Mouse (Mus musculus) macrophage (primary cell): ENCODE measurements around the gene Zfp422. TPM values are rescaled to one million over a fixed set of nuclear protein-coding genes. Genes with fewer than 3 reads are reported as not detected.
"Not testable (repeated sequence)": the region's sequence is repeated elsewhere in the genome, so short reads cannot be mapped to it uniquely, and the experiment has no call there.

Experiments
- H3K27ac ChIP-seq: fragments of 350-480 bp; formaldehyde crosslinking; 2 replicates; pipeline ENCODE4 v1.9.0; 2021
- H3K36me3 ChIP-seq: fragments of 350-480 bp; formaldehyde crosslinking; 2 replicates; pipeline ENCODE4 v1.9.0; 2021; ENCODE audit errors: inconsistent target
- H3K4me3 ChIP-seq: fragments of 350-480 bp; formaldehyde crosslinking; 2 replicates; pipeline ENCODE4 v1.9.0; 2021; ENCODE audit errors: inconsistent target
- H3K79me2 ChIP-seq: fragments of 350-480 bp; formaldehyde crosslinking; 2 replicates; pipeline ENCODE4 v1.9.0; 2021; ENCODE audit errors: inconsistent target
- WGBS: methylation state at CpG from one replicate; pipeline ENCODE4 v1.1.7; 2026; ENCODE audit warnings: inconsistent platforms; ENCODE audit not compliant: missing documents; 5-methylcytosine and 5-hydroxymethylcytosine counted together
- polyA plus RNA-seq: library from polyadenylated mRNA; stranded (reverse); fragments of 250-400 nt; gene quantifications from 3 replicates; pipeline ENCODE4 v1.2.4, GENCODE M21; 2018; ENCODE audit warnings: inconsistent platforms

Zfp422 gene
- polyA plus RNA-seq, 1 experiment from 2014 or later, result 18.3 TPM

DNA sequence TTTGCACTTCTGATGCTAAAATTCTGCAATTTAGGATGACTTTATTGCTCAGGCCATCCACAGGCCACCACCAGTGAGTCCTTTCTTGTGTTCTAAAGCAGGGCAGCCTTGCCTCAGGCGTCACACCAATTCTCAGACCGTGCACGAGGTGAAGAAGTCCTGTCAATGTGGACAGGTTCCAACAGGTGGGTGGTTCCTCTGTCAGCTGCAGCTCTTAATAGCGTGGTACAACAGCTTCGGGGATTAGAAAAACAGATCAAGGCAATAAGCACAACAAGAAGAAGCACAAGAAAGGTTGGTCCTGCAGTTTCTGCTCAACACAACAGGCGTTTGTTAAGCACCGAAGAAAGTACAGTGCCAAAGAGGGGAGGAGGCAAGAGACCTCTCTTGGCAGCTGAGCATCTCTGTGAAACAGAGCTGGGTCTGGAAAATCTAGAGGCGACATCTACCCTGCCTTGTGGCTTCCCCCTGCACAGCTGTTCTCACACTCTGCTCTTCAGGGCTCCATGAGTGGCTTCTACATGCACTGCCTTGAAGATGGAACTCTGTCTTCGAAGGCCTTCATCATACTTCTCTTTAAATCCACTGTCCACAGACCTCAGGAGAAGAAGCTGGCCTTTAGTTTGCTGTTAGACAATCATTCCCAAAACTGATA lies 7.9 kb upstream of the Zfp422 start:
- peaks cover 77% of the 10 kb centered on the region for H3K36me3 ChIP-seq
- no peaks in the 10 kb centered on the region for H3K79me2 ChIP-seq
- H3K4me3 ChIP-seq, result no peak overlapping the region
- no peak overlapping the region for H3K27ac ChIP-seq
- whole genome bisulfite sequencing, result 70% methylated on average over 9 of the region's 9 CpGs

DNA sequence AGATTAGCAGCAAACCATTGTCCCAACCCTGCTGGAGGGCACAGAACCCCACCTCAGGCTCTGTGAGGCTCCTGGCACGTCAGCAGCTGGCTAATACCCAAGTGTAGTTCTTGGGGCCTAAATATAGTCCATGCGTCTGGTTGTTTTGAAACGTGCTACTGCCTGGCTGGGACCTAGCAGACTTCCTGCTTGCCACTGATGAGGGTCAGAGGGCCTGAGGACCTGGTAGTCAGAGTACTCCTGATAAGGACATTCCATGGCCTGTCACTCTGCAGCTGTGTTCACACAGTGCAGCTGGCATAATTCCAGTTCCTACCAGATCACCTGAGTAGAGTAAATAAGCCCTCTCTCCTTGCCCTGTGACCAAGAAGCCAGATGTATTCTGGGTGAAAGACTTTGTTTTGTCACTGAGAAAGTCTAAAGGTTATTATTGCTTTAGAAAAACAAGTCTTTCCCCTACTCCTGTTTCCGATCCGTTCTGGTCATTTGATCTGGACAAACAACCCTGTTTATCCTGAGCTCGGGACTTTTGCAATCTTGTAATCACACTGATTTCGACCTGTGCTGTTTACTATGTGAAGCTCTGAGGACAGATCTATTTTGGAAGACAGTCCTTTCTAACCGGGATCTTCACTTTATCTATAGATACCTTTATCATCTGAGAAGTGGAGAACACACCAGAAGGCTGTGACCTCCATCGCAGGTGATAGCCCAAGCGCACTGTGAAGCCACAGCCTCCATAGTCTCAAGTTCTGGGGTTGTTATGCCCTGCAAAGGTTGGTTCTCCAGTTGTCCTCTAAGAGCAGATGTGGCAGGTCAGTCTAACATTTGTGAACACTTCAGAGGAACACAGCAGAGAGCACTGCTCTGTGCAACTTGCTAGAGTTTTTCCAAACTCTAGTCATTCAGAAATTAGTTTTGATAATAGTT lies 6.7 kb upstream of the Zfp422 start:
- Histone ChIP-seq H3K36me3 (peaks cover 65% of the 10 kb centered on the region), H3K27ac (no peak overlapping the region), H3K79me2 (no peaks in the 10 kb centered on the region), H3K4me3 (no peak overlapping the region)
- WGBS, result 58% methylated on average over 10 of the region's 10 CpGs

DNA sequence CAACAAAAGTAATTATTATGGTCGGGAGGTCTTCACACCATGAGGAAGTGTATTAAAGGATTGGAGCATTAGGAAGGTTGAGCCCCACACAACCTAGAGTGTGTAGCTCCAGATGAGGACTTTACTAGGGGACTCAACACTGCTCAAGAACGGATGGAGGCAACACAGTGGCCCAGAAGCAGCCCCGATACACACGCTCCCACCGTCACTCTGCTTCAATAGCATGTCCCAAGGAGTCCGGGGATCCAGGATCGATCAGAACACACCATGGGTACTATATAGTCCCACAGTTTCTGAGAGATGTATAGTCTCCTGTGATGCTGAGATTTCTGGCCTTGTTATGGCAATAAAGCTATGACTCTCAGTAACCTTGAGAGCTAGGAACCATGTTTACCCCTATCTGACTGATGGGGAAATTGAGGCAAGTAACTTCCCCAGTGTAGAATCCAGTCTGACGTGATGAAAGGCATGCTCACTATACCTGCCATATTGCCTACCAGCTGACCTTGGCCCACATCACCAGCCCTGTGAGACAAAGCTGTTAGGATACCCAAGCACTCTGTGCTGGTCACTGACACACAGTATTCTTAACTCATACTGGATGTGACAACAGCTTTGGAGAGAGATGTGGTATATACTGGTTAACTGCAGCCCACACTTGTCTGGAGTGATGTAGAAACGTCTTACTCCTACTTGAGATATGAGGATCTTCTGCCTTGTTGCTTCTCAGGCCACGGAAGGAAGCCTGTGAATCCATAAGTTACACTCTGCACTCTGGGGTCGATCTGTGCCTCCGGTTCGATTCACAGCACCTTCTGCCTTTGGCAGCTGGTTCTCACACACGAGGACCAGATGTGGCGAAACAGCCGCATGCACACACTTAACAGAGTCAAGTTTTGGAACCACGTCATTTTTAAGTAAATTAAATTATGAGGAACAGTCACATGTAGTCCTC lies 5.2 kb upstream of the Zfp422 start:
- Histone ChIP-seq H3K79me2 (no peaks in the 10 kb centered on the region), H3K36me3 (peaks cover 50% of the 10 kb centered on the region), H3K4me3 (no peak overlapping the region), H3K27ac (no peak overlapping the region)
- WGBS, result 94% methylated on average over 17 of the region's 17 CpGs

DNA sequence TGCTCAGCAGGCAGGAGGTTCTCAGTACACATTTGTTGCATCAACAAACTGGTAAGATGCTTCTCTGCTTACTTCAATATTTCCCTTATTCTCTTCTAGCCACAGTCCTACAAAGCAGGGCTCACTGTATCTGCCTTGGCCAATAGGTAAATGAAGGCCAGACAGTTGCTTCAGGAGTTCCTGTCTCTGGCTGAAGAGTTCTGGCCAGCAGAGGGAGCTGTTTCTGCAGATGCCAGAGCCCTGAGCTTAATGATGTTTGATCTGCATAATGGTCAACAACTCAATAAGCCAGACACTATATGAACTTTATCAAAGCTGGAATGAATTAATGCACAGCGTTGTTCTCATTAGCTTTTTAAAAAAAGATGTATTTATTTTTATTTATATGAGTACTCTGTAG lies 3.3 kb upstream of the Zfp422 start:
- H3K79me2 ChIP-seq, result peaks cover 12% of the 10 kb centered on the region; the same call in 1 of the 2 replicates
- 53% methylated on average over 1 of the region's 1 CpGs for WGBS
- H3K36me3 ChIP-seq, result peaks cover 31% of the 10 kb centered on the region

DNA sequence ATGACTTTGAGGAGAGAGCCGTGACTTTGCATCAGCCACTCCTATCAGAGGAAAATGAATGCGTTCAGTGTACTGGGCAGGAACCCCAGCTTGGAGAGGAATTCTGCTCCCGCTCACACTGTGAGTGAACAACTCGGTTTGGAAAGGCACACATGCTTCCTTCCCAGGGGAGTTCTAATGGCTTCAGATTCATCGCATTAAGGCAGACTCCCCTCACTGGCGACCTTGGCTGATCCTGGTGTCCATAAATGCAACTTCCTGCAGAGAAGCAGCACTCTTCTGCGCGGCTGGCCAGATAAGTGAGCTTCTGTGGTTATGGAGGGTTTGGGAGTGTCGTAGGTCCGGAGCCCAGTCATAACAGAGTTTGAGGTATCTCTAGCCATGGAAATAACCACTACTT lies 967 bp upstream of the Zfp422 start:
- Histone ChIP-seq H3K4me3 (no peak overlapping the region), H3K27ac (no peak overlapping the region), H3K79me2 (peaks cover 12% of the 10 kb centered on the region; the same call in 1 of the 2 replicates), H3K36me3 (peaks cover 9% of the 10 kb centered on the region)
- WGBS, result 88% methylated on average over 10 of the region's 10 CpGs

More for the DNA sequence above, 3.3 kb upstream of the Zfp422 start:
- Histone ChIP-seq H3K27ac (no peak overlapping the region), H3K4me3 (no peak overlapping the region)

DNA sequence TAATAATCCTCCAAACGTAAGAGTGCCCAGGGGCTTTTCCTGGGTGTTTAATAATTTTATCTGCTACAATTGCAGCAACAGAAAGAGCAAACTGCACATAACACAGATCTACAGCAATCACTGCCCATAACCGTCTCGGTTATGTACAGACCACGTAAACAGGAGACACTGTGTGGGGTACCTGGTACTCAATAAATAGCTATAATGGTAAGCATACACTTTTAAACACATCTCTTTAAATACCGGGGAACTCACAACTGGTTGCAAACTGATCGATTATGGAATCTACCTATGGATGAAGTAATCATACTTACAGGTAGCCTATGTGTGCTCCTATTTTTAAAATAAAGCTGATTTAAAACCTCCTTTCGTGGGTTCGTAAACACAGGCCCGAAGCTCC lies 704 bp downstream of the Zfp422 start:
- 16% methylated on average over 9 of the region's 9 CpGs for WGBS
- peak overlapping the region; percentile 35 for H3K27ac ChIP-seq
- H3K4me3 ChIP-seq, result peak overlapping the region; percentile 74
- no peaks in the 10 kb centered on the region for H3K36me3 ChIP-seq
- peaks cover 12% of the 10 kb centered on the region; the same call in 1 of the 2 replicates for H3K79me2 ChIP-seq

DNA sequence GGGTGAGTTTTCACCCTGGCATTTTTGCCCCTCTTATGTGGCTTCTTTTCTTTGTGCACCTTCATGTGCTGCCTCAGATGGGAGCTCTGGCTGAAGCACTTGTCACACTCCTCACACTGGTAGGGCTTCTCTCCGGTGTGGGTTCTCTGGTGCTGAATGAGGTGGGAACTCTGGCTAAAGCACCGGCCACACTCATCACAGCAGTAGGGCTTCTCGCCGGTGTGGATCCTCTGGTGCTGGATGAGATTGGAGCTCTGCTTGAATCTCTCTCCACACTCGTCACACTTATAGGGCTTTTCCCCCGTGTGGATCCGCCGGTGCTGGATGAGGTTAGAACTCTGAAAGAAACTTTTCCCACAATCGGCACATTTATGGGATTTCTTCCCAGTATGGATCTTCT lies 2.4 kb downstream of the Zfp422 start:
- 96% methylated on average over 4 of the region's 9 CpGs for WGBS
- H3K27ac ChIP-seq, H3K4me3 ChIP-seq, H3K36me3 ChIP-seq: not testable (repeated sequence)
- H3K79me2 ChIP-seq, result peaks cover 12% of the 10 kb centered on the region; the same call in 1 of the 2 replicates

DNA sequence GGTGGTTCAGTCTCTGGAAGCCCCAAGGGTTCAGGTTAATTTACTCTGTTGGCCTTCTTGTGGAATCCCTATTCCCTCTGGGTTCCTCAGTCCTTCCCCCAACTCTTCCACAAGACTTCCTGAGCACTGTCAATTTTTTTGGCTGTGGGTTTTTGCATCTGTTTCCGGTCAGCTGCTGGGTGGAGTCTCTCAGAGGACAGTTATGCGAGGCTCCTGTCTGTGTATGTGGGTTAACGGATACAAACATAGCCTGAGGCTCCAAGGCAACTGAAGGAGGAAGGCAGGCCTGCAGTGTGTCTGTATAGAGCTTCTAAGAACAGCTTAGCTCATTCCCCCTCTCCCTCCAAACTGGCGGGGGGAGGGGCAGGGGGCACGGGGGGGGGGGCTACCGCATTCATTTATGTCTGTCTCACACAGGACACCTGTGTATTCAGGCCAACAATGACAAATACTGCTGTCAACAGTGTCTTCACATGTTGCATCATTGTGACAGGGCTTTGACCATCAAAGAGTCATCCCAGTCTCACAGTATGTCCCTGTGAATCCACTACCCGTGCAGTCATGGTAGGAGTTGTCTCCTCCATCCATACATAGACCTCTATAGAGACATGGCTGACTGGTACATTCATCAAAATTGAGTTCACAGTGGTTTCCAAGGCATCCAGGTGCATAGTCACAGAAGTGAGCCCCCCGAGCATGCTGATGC lies 7.3 kb downstream of the Zfp422 start:
- Histone ChIP-seq H3K27ac (peak overlapping the region; percentile 50), H3K36me3 (no peaks in the 10 kb centered on the region), H3K4me3 (no peak overlapping the region), H3K79me2 (no peaks in the 10 kb centered on the region)
- WGBS, result 23% methylated on average over 8 of the region's 8 CpGs

DNA sequence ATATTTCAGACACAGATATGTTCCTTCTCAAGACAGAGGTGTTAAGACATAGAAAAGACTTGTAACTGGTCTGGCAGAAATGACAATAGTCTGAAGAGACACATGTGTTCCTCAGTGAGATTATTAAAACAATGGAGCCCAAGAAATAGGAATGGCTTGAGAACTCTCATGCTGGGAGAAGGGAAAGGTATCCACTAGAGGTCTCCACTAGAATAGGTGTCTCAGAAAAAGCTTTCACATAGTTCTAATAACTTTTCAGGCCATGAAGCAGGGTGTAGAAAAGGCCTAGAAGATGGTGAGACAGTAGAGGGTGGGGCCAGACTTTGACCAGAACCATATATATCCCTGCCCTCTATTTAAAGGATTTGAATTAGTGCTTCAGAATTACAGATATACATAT lies 10.7 kb downstream of the Zfp422 start:
- Histone ChIP-seq H3K27ac (no peak overlapping the region), H3K36me3 (no peaks in the 10 kb centered on the region), H3K79me2 (no peaks in the 10 kb centered on the region), H3K4me3 (no peak overlapping the region)

DNA sequence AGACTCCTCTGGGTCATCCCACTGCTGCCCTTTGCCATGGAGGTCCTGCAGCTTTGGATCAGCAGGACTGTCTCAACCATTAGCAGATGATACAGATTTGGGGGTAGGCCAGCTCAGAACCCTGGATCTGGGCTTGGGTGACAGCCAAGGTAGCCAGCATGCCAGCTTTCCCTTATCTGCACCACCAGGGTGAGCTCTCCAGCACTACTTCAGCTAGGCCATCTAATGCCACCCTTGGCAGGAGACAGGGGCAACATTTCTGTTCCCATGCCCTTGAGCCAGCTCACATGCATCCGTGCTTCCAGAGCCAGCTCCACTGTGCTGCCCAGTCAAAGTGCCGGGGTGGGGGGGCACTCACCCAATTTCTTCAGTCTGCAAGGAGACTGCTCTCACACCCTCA lies 13.1 kb downstream of the Zfp422 start:
- no peaks in the 10 kb centered on the region for H3K36me3 ChIP-seq
- no peaks in the 10 kb centered on the region for H3K79me2 ChIP-seq
- 100% methylated on average over 2 of the region's 2 CpGs for WGBS
- no peak overlapping the region for H3K4me3 ChIP-seq
- H3K27ac ChIP-seq, result no peak overlapping the region

DNA sequence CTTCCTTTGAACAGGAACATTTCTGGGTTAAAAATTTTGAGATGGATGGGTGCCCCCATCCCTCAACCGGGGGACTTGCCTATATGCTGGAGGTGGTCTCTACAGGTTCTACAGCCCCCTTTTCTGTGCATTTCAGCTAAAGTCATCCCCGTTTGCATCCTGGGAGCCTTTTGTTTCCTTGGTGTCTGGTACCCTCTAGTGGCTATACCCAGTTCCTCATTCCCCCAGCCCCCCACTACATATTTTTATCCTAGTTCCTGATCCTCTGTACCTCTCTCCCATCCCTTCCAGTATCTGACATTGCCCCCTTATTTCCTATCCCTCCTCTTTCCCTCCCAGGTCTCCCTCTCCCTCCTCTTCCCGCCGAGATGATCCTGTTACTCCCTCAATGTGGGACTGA lies 21.6 kb downstream of the Zfp422 start:
- Histone ChIP-seq H3K27ac (no peak overlapping the region), H3K4me3 (no peak overlapping the region), H3K36me3 (no peaks in the 10 kb centered on the region), H3K79me2 (no peaks in the 10 kb centered on the region)
- 39% methylated on average over 4 of the region's 4 CpGs for whole genome bisulfite sequencing

DNA sequence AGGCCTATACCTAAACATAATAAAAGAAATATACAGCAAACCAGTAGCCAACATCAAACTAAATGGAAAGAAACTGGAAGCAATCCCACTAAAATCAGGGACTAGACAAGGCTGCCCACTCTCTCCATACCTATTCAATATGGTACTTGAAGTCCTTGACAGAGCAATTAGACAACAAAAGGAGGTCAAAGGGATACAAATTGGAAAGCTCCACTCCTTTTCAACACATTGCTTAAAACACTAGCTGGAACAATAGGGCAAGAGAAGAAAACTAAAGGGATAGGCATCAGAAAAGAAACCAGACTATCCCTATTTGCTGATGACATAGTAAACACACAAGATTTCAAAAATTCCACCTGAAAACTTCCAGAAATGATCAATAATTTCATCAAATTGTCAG lies 27.8 kb downstream of the Zfp422 start:
- not testable (repeated sequence) for H3K4me3 ChIP-seq, H3K79me2 ChIP-seq, H3K36me3 ChIP-seq, H3K27ac ChIP-seq

DNA sequence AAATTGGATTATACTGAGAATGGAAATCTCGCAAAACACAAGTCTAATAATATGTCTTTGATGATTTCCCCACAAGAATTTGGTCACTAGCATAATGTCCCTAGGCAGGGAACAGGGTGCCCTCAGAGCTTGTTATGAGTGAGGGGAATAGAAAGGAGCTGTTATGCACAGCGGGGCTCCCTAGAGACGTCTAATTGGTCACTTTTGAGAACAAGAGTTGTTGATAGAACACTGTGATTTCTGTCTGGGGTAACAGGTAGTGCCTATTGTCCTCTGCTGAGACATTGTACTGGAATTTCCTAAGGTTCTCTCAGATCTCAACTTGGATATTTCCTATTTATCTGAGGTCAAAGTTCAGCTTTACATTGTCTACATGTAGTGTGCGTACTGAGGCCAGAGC lies 44.7 kb downstream of the Zfp422 start, which contains the start of gene Olfr215:
Gene Olfr215, minus strand, starts transcription at position 101 of the 400 bp plus-strand sequence.
- H3K79me2 ChIP-seq, result no peaks in the 10 kb centered on the region
- H3K36me3 ChIP-seq, result no peaks in the 10 kb centered on the region
- H3K27ac ChIP-seq, result no peak within 1 kb of the TSS
- 87% methylated on average over 4 of the region's 4 CpGs for WGBS
- no peak within 1 kb of the TSS for H3K4me3 ChIP-seq
